Comparison of ENCODE assay signal across 9 mouse cellular contexts in the genomic region with DNA sequence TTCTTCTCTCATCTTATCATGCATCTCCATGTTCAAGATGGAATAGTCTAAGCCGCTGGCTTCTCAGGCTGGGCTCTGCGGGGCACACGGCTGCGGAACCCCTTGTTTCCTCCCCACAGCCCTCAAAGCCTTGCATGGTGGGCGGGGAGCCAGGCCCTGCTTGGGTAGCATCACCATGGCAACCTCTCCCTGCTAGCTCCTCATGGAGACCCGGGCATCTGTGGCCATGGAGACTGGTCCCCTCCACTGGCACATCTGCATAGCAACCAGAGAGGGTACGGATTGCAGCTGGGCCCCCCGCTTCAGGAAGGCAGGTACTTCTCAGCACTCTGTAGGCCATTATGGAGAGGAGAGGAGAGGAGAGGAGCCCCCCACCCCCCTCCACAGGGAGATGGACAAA. TPM values are rescaled to one million over a fixed set of nuclear protein-coding genes. Genes with fewer than 3 reads are reported as not detected.
A peak's percentile ranks its signal among the peaks of the same experiment; 100 is the strongest.
DNase-seq lines count a peak whose midpoint lies in the region; ATAC-seq and TF ChIP-seq lines count a peak whose summit lies in the region.
"Had no signal": no experiment of that assay in that cellular context is flagged by ENCODE, and none has a peak within 500 bp of the region (broad histone marks: within the 10 kb centered on the region; RNA-seq: fewer than 3 reads in every experiment).

No protein-coding gene starts in this region.

- intact Hi-C loops in heart, postnatal 36 days (cut with DNase I): no loop called here

- no peak overlapping the region for H3K4me2 ChIP-seq in heart, embryonic 14.5 days (ENCODE audit: low read length)
- no peak overlapping the region for H3K4me2 ChIP-seq in embryonic facial prominence, embryonic 12.5 days (replicated peaks)
- peak overlapping the region; percentile 31 for H3K4me2 ChIP-seq in hindbrain, postnatal 0 days (ENCODE audit: low read depth, low read length)
- H3K4me2 ChIP-seq in neural tube, embryonic 13.5 days: peak overlapping the region; percentile 33

- WGBS in heart, embryonic 14.5 days: 70% methylated on average over 8 of the region's 8 CpGs
- 40% methylated on average over 8 of the region's 8 CpGs for WGBS in embryonic facial prominence, embryonic 12.5 days
- WGBS in hindbrain, postnatal 0 days: 9% methylated on average over 8 of the region's 8 CpGs
- WGBS in neural tube, embryonic 13.5 days: 15% methylated on average over 8 of the region's 8 CpGs

- H3K27me3 ChIP-seq in heart, embryonic 14.5 days (ENCODE audit: control insufficient read depth, insufficient read depth, low read length): no peaks in the 10 kb centered on the region
- 0 out of 2 replicates have a peak, but pooled peaks cover 7% of the 10 kb centered on the region for H3K27me3 ChIP-seq in embryonic facial prominence, embryonic 12.5 days
- H3K27me3 ChIP-seq in hindbrain, postnatal 0 days (ENCODE audit: insufficient read depth, low read length): no peaks in the 10 kb centered on the region
- no peaks in the 10 kb centered on the region for H3K27me3 ChIP-seq in neural tube, embryonic 13.5 days

- H3K4me3 ChIP-seq in heart, embryonic 14.5 days (ENCODE audit: control insufficient read depth in 1 of 2, insufficient read depth in 1 of 2, low read depth in 1 of 2, low read length in 2 of 2): no peak overlapping the region
- no peak overlapping the region for H3K4me3 ChIP-seq in embryonic facial prominence, embryonic 12.5 days
- H3K4me3 ChIP-seq in hindbrain, postnatal 0 days (ENCODE audit: low read length): no peak overlapping the region
- no peak overlapping the region for H3K4me3 ChIP-seq in neural tube, embryonic 13.5 days
- H3K4me3 ChIP-seq: left cerebral cortex, adult 2 months had no signal

- no peaks in the 10 kb centered on the region for H3K36me3 ChIP-seq in heart, embryonic 14.5 days (ENCODE audit: control insufficient read depth, insufficient read depth, low read length)
- H3K36me3 ChIP-seq in embryonic facial prominence, embryonic 12.5 days: no peaks in the 10 kb centered on the region
- H3K36me3 ChIP-seq in hindbrain, postnatal 0 days (ENCODE audit: insufficient read depth, low read length): no peaks in the 10 kb centered on the region
- no peaks in the 10 kb centered on the region for H3K36me3 ChIP-seq in neural tube, embryonic 13.5 days

- no peak overlapping the region for H3K9ac ChIP-seq in heart, embryonic 14.5 days (ENCODE audit: low read length)
- no peak overlapping the region for H3K9ac ChIP-seq in embryonic facial prominence, embryonic 12.5 days
- H3K9ac ChIP-seq in hindbrain, postnatal 0 days (replicated peaks; ENCODE audit: low read length): no peak overlapping the region
- H3K9ac ChIP-seq in neural tube, embryonic 13.5 days: 0 out of 2 replicates have a peak overlapping the region, but pooled peaks have one; percentile 38

- H3K4me1 ChIP-seq in heart, embryonic 14.5 days (ENCODE audit: control insufficient read depth in 2 of 2, insufficient read depth in 2 of 2, low read length in 2 of 2): peaks cover 50 to 51% of the 10 kb centered on the region in 2 experiments
- H3K4me1 ChIP-seq in embryonic facial prominence, embryonic 12.5 days: peaks cover 25% of the 10 kb centered on the region
- peaks cover 23% of the 10 kb centered on the region for H3K4me1 ChIP-seq in hindbrain, postnatal 0 days (ENCODE audit: insufficient read depth, low read length)
- peaks cover 59% of the 10 kb centered on the region for H3K4me1 ChIP-seq in neural tube, embryonic 13.5 days (replicated peaks)

- no peaks in the 10 kb centered on the region for H3K9me3 ChIP-seq in heart, embryonic 14.5 days (ENCODE audit: control insufficient read depth, low read length)
- no peaks in the 10 kb centered on the region for H3K9me3 ChIP-seq in embryonic facial prominence, embryonic 12.5 days
- H3K9me3 ChIP-seq in hindbrain, postnatal 0 days (ENCODE audit: low read length): no peaks in the 10 kb centered on the region
- H3K9me3 ChIP-seq in neural tube, embryonic 13.5 days: no peaks in the 10 kb centered on the region

- TF ChIP-seq CTCF in hindbrain, postnatal 0 days (IDR thresholded peaks at IDR 0.05; ENCODE audit: low read depth): no peak

- H3K27ac ChIP-seq in heart, embryonic 14.5 days (replicated peaks in 1 of 2; ENCODE audit: control insufficient read depth in 1 of 2, insufficient read depth in 1 of 2, low read depth in 2 of 2, low read length in 2 of 2): peak overlapping the region; percentile 92 to 94
- H3K27ac ChIP-seq in embryonic facial prominence, embryonic 12.5 days: no peak overlapping the region
- H3K27ac ChIP-seq in hindbrain, postnatal 0 days: peak overlapping the region; percentile 38
- peak overlapping the region; percentile 84 for H3K27ac ChIP-seq in neural tube, embryonic 13.5 days (replicated peaks)
- H3K27ac ChIP-seq: left cerebral cortex, adult 2 months had no signal

- ATAC-seq in heart, embryonic 14.5 days (ENCODE audit: insufficient number of reproducible peaks, insufficient read depth, low FRiP score, low read depth): no peak
- peak; percentile 22; the same call in 1 of the 2 replicates for ATAC-seq in embryonic facial prominence, embryonic 12.5 days (ENCODE audit: insufficient number of reproducible peaks, insufficient read depth, low FRiP score, low TSS enrichment)
- ATAC-seq in hindbrain, postnatal 0 days: peak; percentile 83
- peak; percentile 86 for ATAC-seq in neural tube, embryonic 13.5 days (ENCODE audit: low read depth)

- no peak for DNase-seq in heart, postnatal 36 days
- peak; percentile 91 for DNase-seq in hindbrain, postnatal 0 days (ENCODE audit: low spot score)
- DNase-seq in adipocyte (ENCODE audit: low spot score): no peak
- DNase-seq in urinary bladder, postnatal 25 days (ENCODE audit: low spot score): no peak
- DNase-seq in thymus, postnatal 10 days (ENCODE audit: low spot score in 2 of 2): no peak

RNA-seq across cellular contexts. Expression of gene Tpra1, which starts 40.5 kb away (rescaled TPM):
- polyA plus RNA-seq in heart, embryonic 14.5 days (2014; fragmentation: Nextera tagmentation; extraction: Ambion mirVana): 36.8 and 39.5 TPM in 2 replicates
- total RNA-seq in heart, postnatal 36 days (2021): 10 to 100 TPM; 35.1 to 35.4 TPM
- 86.3 and 90.6 TPM in 2 replicates for polyA plus RNA-seq in embryonic facial prominence, embryonic 12.5 days (2016; fragmentation: Nextera tagmentation; extraction: Ambion mirVana)
- total RNA-seq in hindbrain, postnatal 0 days (2014; rRNA removed): 55.2 and 88.4 TPM in 2 replicates
- polyA plus RNA-seq in hindbrain, postnatal 0 days (2015; fragmentation: Nextera tagmentation; extraction: Ambion mirVana): 49.4 and 56.0 TPM in 2 replicates
- 75.6 and 76.1 TPM in 2 replicates for polyA plus RNA-seq in neural tube, embryonic 13.5 days (2015; fragmentation: Nextera tagmentation; extraction: Ambion mirVana)

RNA-seq across cellular contexts. Expression of gene Mcm2, which starts 44.0 kb away (rescaled TPM):
- 79.2 and 83.9 TPM in 2 replicates for polyA plus RNA-seq in heart, embryonic 14.5 days (2014; fragmentation: Nextera tagmentation; extraction: Ambion mirVana)
- total RNA-seq in heart, postnatal 36 days (2021): 1 to 10 TPM; 5.4 to 6.5 TPM
- polyA plus RNA-seq in embryonic facial prominence, embryonic 12.5 days (2016; fragmentation: Nextera tagmentation; extraction: Ambion mirVana): 169 and 171 TPM in 2 replicates
- 35.3 and 37.0 TPM in 2 replicates for total RNA-seq in hindbrain, postnatal 0 days (2014; rRNA removed)
- polyA plus RNA-seq in hindbrain, postnatal 0 days (2015; fragmentation: Nextera tagmentation; extraction: Ambion mirVana): 21.7 and 23.3 TPM in 2 replicates
- 33.5 and 40.5 TPM in 2 replicates for polyA plus RNA-seq in neural tube, embryonic 13.5 days (2015; fragmentation: Nextera tagmentation; extraction: Ambion mirVana)

Comparison
In these comparisons a context has a peak if more than half of its experiments do, and no peak if none do; other contexts are left out.
1. H3K4me2 ChIP-seq: peak in hindbrain, postnatal 0 days (single experiment) and neural tube, embryonic 13.5 days (single experiment); none in heart, embryonic 14.5 days (single experiment) and embryonic facial prominence, embryonic 12.5 days (single experiment).